Mouse (Mus musculus) midbrain, embryonic 10.5 days (tissue): Measurements from ENCODE around the gene Clk3. TPM values are rescaled to one million over a fixed set of nuclear protein-coding genes. Genes with fewer than 3 reads are reported as not detected.

Source experiments
- DNase-seq: peaks from one replicate; pipeline ENCODE4 v3.0.0-alpha.2; 2017; ENCODE audit warnings: low spot score
- H3K27ac ChIP-seq: fragments of 300-500 bp; sonication (generic); replicated peaks from 2 replicates; pipeline ENCODE4 v1.5.1; 2016; ENCODE audit warnings: mild to moderate bottlenecking
- H3K27me3 ChIP-seq: fragments of 300-500 bp; sonication (generic); 2 replicates; pipeline ENCODE4 v1.6.1; 2016; ENCODE audit warnings: low read depth, mild to moderate bottlenecking; ENCODE audit not compliant: poor library complexity, severe bottlenecking
- H3K36me3 ChIP-seq: fragments of 300-500 bp; sonication (generic); 2 replicates; pipeline ENCODE4 v1.6.1; 2016; ENCODE audit warnings: mild to moderate bottlenecking, moderate library complexity
- H3K4me1 ChIP-seq: fragments of 300-500 bp; sonication (generic); 2 replicates; pipeline ENCODE4 v1.6.1; 2016
- H3K4me3 ChIP-seq: fragments of 300-500 bp; sonication (generic); 2 replicates; pipeline ENCODE4 v1.5.1; 2016; ENCODE audit warnings: mild to moderate bottlenecking, moderate library complexity
- H3K9me3 ChIP-seq: fragments of 300-500 bp; sonication (generic); replicated peaks from 2 replicates; pipeline ENCODE4 v1.6.1; 2016; ENCODE audit warnings: mild to moderate bottlenecking
- WGBS: fragments of 180-500 bp; shearing (Covaris S2); methylation state at CpG from one replicate; pipeline ENCODE4 v1.1.7; 2016; 5-methylcytosine and 5-hydroxymethylcytosine counted together
- polyA plus RNA-seq: library from polyadenylated mRNA; unstranded; fragments of >200 nt; fragmentation: Nextera tagmentation; extraction: Ambion mirVana; gene quantifications from 2 replicates; pipeline ENCODE4 v1.2.1, GENCODE M21; 2016

Clk3 gene
- polyA plus RNA-seq, 1 experiment from 2014 or later, result 106 TPM

DNA sequence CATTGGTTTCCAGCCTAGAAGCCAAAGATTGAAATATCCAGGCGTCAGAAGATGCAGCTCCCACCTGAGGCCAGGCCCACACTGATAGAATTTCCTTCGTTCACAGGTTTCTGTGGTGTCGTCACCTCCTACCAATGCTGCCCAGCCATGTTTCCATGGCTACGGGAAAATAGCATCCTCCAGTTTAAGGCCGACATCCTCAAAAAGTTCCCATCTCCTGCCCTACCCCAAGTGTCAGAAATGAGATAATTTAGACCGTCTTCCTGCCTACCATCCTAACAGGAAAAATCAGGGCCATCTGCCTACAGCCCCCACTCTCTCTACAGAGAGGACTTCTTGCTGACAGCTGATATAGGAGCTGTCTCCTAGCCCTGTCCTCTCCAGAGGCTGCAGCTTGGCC is 771 bp upstream of the Clk3 start:
- Histone ChIP-seq H3K27me3 (0 out of 2 replicates have a peak, but pooled peaks cover 11% of the 10 kb centered on the region), H3K36me3 (peaks cover 6% of the 10 kb centered on the region), H3K4me1 (peaks cover 45% of the 10 kb centered on the region), H3K27ac (peak overlapping the region; percentile 99), H3K4me3 (peak overlapping the region; percentile 91), H3K9me3 (no peaks in the 10 kb centered on the region)
- WGBS, result 39% methylated on average over 6 of the region's 6 CpGs
- DNase-seq, result no peak

DNA sequence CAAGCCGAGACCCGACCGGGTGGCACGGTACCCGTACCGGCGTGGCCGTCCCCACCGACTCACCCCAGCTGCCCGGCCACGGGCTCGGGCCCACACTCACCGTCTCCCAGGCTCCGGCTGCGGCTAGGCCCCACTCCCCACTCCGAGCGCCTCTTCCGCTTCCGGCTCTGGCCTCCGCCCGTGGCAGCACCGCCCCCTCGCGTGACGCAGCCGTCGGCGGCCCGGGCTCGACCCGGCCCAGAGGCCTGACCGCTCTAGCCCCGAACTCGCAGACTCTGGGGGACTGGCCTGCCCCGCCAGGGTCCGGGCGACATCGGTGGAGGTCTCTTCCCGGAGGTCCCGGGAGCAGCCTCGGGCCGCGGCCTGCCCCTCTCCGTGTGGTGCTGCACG is 691 bp downstream of the Clk3 start:
- peak; percentile 96 for DNase-seq
- peak overlapping the region; percentile 99 for H3K27ac ChIP-seq
- no peaks in the 10 kb centered on the region for H3K9me3 ChIP-seq
- H3K27me3 ChIP-seq, result 0 out of 2 replicates have a peak, but pooled peaks cover 11% of the 10 kb centered on the region
- H3K4me3 ChIP-seq, result peak overlapping the region; percentile 91
- peaks cover 21% of the 10 kb centered on the region for H3K36me3 ChIP-seq
- H3K4me1 ChIP-seq, result peaks cover 43% of the 10 kb centered on the region
- WGBS, result under 1% methylated on average over 45 of the region's 45 CpGs

DNA sequence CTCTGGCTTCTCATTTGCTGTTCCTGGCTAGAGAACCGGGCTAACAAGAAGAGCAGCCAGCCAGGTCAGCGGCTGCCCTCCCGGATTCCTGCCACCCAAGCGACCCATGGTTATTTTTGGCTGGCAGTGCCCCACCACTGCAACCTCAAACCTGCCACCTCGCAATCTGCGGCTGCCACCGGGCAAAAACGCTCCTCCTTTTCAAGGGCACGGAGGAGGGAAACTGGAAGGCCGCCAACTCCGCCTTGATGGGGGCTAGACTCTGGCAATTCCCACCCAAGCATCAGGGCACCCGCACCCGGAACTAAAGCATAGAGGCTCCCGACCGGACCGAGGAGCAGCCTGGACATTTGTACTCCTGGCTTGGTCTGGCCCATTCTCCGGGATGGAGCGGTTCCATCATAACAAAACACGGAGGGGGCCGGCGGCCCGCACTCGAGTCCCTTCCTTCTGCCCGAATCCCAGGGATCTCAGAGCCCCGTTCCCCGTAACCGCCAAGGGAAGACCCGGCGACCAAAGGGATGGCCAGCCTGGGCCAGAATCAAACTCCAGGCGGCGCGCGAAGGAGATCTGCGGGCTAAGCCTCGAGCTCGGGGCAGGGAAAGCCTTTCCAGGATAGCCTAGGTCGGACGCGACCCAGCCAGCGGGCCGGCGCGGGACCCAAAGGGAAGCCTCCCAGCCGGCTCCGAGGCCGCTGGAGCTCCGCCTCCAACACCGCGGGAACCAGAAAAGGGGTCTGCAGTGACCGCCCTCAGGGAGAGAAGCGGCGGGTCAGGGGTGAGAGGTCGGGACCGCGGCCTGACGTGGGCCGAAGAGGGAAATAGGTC is 1.3 kb downstream of the Clk3 start:
- H3K4me1 ChIP-seq, result peaks cover 43% of the 10 kb centered on the region
- peak overlapping the region; percentile 91 for H3K4me3 ChIP-seq
- no peaks in the 10 kb centered on the region for H3K9me3 ChIP-seq
- 0 out of 2 replicates have a peak, but pooled peaks cover 11% of the 10 kb centered on the region for H3K27me3 ChIP-seq
- peak overlapping the region; percentile 99 for H3K27ac ChIP-seq
- H3K36me3 ChIP-seq, result peaks cover 27% of the 10 kb centered on the region
- no peak for DNase-seq
- WGBS, result 1% methylated on average over 57 of the region's 57 CpGs

DNA sequence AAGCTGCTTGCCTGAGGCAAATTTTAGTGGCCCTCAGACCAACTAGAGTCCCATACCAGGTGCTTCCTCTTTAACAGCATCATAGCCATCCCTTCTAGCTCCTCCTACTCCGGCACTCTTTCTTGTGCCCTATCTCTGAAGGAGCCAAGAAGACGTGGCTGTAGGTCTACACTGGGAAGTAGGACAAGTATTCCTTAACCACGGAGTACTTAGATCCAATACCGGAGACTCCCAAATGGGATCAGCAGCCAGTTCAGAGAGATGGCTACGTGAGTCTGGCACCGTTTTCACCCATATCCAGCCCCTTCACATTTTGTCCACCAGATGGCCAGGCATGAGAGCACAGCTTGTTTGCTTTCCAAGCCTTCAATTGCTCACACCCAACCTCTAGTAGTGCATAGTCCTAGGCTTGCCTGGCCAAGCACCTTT is 3.1 kb downstream of the Clk3 start:
- DNase-seq, result no peak
- 0 out of 2 replicates have a peak, but pooled peaks cover 11% of the 10 kb centered on the region for H3K27me3 ChIP-seq
- H3K4me1 ChIP-seq, result peaks cover 43% of the 10 kb centered on the region
- H3K36me3 ChIP-seq, result peaks cover 44% of the 10 kb centered on the region
- H3K4me3 ChIP-seq, result peak overlapping the region; percentile 91
- no peaks in the 10 kb centered on the region for H3K9me3 ChIP-seq
- H3K27ac ChIP-seq, result 0 out of 2 replicates have a peak overlapping the region, but pooled peaks have one; percentile 13
- 73% methylated on average over 6 of the region's 6 CpGs for WGBS

DNA sequence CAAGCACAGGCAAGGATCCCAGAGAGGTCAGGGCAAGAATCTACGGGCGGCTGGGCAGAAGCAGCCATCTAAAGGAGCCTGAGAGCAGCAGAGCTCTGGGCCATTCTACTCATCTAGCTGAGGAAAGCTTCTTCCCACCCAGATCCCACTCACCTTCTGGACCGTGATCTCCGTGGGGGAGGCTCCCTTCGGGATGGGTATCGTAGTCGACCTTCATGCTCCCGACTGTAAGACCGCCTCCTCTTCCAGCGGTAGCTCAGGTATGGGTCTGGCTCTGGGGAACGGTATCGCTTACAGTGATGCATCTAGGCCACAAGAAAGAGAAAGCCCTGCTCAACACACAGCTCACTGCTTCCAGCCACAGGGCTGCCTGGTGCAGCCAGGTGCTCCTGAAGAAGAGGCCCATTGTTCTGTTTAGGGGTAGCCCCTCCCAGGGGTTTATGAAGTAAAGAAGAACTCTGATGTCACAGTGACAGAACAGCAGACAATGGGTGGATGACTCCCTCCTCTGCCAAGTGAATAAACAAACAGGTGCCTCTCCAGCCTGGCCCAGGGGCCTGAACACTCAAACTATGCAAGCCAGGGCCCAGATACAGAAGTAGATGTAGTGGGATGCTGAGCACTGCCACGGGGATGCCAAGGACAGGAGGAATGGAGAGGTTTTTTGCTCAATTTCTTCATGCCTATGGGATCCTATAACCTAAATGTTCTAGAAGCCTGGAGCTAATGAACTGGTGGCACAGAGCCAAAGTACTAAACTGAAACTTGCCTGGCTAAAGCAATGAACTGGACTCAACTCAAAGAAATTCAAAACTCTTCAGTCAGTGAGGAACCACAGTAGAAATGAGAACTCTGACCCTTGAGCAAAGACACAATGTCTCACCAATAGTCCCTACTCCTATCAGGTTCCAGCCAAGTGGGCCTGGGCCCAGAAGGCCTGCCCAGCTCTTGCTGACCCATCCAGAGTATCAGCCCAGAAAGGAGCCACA is 3.8 kb downstream of the Clk3 start:
- DNase-seq, result no peak
- 0 out of 2 replicates have a peak overlapping the region, but pooled peaks have one; percentile 13 for H3K27ac ChIP-seq
- 0 out of 2 replicates have a peak, but pooled peaks cover 4% of the 10 kb centered on the region for H3K27me3 ChIP-seq
- WGBS, result 96% methylated on average over 13 of the region's 13 CpGs
- no peaks in the 10 kb centered on the region for H3K9me3 ChIP-seq
- H3K4me1 ChIP-seq, result peaks cover 43% of the 10 kb centered on the region
- peaks cover 52% of the 10 kb centered on the region for H3K36me3 ChIP-seq
- peak overlapping the region; percentile 91 for H3K4me3 ChIP-seq

DNA sequence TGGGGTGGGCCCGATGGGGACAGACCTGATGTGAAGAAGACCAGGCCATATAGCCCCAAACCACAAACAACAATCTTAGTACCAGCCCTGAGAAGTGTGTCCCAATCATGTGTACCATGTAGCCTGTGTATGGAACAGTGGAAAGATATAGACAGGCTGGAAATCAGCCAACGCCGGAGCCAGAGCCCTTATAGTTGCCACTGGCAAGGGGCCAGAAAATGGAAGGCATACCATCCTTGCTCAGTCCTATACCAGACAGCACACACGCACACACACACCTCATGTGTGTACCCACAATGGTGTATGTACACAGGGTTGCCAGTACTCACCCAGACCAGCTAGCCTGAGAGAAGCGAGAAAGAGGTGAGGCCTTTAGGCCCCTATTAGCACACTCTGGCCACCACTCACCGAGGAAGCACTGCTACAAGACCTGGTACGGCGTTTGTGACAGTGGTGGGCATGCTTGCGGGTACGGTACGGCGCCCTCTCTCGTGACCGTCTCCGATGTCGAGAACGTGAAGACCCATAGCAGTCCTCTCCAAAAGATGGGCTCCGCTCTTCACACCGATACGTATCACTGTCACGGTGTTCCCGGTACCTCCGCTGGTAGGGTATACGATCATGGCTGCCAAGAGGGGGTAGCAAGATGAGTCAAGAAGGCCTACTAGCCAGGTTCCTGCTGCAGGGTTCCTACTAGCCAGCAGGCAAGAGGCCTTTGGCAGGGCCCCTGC is 5.1 kb downstream of the Clk3 start:
- WGBS, result 96% methylated on average over 24 of the region's 24 CpGs
- DNase-seq, result no peak
- Histone ChIP-seq H3K27me3 (no peaks in the 10 kb centered on the region), H3K4me1 (peaks cover 30% of the 10 kb centered on the region), H3K36me3 (peaks cover 63% of the 10 kb centered on the region), H3K27ac (no peak overlapping the region), H3K9me3 (no peaks in the 10 kb centered on the region), H3K4me3 (no peak overlapping the region)

DNA sequence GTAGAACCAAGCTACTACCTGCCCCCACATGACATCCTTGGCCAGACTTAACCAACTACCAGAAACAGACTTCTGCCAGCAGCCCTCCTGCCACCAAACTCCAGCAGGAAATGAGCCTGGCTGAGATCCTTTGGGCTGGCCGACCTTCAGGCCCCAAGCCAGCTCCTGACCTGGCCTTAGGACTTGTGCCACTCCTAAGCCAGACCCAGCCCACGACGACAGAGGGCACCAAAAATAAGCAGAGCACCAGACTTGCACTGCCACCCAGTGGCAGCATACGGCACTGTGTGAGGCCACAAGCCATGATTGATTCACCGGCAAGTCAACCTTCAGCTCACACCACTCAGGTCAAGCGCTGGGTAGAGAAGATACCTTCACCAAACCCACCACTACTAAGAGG is 6.4 kb downstream of the Clk3 start:
- Histone ChIP-seq H3K4me3 (no peak overlapping the region), H3K9me3 (no peaks in the 10 kb centered on the region), H3K36me3 (peaks cover 76% of the 10 kb centered on the region), H3K27me3 (no peaks in the 10 kb centered on the region), H3K27ac (no peak overlapping the region), H3K4me1 (peaks cover 27% of the 10 kb centered on the region)
- peak; percentile 54 for DNase-seq
- 34% methylated on average over 6 of the region's 6 CpGs for WGBS

DNA sequence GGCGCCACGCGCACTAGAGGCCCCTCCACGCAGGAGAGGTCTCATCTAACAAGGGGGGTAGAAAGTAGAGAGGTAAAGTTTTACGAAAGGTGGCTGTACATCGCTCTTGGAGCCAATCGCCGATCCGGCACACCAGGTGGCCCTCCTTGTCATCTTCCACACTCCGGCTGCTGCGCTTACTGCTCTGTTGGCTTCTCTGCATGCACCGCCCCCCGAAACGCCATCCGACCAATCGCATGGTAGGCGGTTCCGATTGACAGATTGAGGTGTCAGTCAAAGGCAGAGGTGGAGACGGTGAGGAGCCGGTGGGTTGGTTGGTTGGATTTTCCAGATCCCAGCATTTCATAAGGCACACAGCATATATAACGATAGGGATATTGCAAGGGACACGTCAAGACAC is 7.1 kb downstream of the Clk3 start:
- Histone ChIP-seq H3K9me3 (no peaks in the 10 kb centered on the region), H3K4me3 (no peak overlapping the region), H3K27me3 (no peaks in the 10 kb centered on the region), H3K36me3 (peaks cover 83% of the 10 kb centered on the region), H3K27ac (no peak overlapping the region), H3K4me1 (peaks cover 20% of the 10 kb centered on the region)
- DNase-seq, result no peak
- WGBS, result 88% methylated on average over 22 of the region's 22 CpGs

DNA sequence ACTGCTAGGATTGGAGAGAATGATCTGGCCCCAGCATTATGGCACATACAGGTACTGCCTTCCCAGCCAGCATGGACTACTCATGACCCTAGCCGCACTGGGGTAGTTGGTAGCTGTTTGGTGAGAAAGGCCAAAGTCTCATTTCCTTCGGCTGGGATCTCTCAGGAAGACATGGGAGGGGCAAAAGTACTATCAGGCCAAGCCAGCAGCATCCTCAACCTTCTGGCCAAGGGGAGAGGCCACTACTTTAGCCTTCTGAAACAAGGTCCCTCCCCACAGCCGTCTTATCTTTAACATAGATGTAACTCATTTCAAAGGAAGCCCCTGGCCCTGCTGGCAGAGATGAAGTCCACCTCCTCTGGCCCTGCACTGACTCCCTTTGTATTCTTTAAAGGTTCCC is 8.1 kb downstream of the Clk3 start:
- peaks cover 10% of the 10 kb centered on the region for H3K4me1 ChIP-seq
- H3K36me3 ChIP-seq, result peaks cover 93% of the 10 kb centered on the region
- WGBS, result 90% methylated on average over 3 of the region's 3 CpGs
- no peak for DNase-seq
- no peak overlapping the region for H3K4me3 ChIP-seq
- no peaks in the 10 kb centered on the region for H3K27me3 ChIP-seq
- H3K27ac ChIP-seq, result no peak overlapping the region
- H3K9me3 ChIP-seq, result no peaks in the 10 kb centered on the region

DNA sequence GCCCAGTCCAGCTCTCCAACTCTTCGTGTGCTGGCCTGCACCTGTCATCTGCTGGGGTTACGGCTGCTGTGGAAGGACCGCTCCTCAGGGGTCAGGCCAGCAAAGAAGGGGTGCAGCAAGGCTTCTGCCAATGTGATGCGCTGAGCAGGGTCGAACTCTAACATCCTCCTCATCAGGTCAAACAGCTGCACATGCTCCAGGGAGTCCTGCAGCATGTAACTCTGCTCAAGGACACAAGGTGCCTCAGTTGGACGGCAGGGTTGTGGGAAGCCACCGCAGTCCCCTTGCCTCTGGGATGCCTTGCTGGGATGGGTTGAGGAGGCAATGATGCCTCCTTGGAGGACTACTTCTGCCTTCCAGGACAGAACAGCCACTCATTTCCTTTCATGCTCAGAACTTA is 14.8 kb downstream of the Clk3 start:
- H3K4me3 ChIP-seq, result no peak overlapping the region
- H3K27me3 ChIP-seq, result no peaks in the 10 kb centered on the region
- H3K27ac ChIP-seq, result no peak overlapping the region
- H3K4me1 ChIP-seq, result no peaks in the 10 kb centered on the region
- H3K36me3 ChIP-seq, result peaks cover 100% of the 10 kb centered on the region
- WGBS, result 91% methylated on average over 7 of the region's 7 CpGs
- H3K9me3 ChIP-seq, result no peaks in the 10 kb centered on the region
- DNase-seq, result no peak

DNA sequence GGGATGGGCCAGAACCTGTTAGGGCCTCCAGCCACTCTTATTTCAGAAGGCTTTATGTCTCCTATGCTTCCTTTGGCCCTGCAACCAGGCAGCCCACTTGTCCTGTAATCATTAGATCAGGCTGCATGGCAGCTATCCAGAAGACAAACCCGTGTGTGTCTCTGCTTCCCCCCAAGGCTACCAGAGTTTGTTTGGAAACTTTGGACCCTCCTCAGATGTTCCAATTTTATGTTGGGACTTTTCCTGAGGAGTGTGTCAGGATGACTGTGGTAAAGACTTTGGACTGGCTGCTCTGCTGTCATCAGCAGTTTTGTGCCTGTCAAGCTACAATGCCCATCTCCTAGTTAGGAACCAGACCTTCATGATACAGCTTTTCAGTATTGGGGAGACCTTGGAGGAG is 16.8 kb downstream of the Clk3 start:
- no peak overlapping the region for H3K4me3 ChIP-seq
- peaks cover 98% of the 10 kb centered on the region for H3K36me3 ChIP-seq
- no peak for DNase-seq
- H3K4me1 ChIP-seq, result no peaks in the 10 kb centered on the region
- no peaks in the 10 kb centered on the region for H3K27me3 ChIP-seq
- 90% methylated on average over 1 of the region's 1 CpGs for WGBS
- H3K9me3 ChIP-seq, result no peaks in the 10 kb centered on the region
- H3K27ac ChIP-seq, result no peak overlapping the region

DNA sequence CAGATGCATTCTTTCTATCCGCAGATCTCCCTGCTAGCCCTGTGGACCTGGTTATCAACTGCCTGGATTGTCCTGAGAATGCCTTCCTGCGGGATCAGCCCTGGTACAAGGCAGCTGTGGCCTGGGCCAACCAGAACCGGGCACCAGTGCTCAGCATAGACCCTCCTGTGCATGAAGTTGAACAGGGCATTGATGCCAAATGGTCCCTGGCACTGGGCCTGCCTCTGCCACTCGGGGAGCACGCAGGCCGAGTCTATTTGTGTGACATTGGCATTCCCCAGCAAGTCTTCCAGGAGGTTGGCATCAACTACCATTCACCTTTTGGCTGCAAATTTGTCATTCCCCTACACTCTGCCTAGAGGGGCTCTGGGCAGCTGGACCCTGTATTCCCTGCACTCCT is 17.5 kb downstream of the Clk3 start:
- Histone ChIP-seq H3K36me3 (peaks cover 97% of the 10 kb centered on the region), H3K27ac (no peak overlapping the region), H3K4me1 (no peaks in the 10 kb centered on the region), H3K27me3 (no peaks in the 10 kb centered on the region), H3K9me3 (no peaks in the 10 kb centered on the region), H3K4me3 (no peak overlapping the region)
- WGBS, result 91% methylated on average over 6 of the region's 6 CpGs
- DNase-seq, result no peak
